Mouse (Mus musculus): ENCODE results near the gene Timm13. TPM values are rescaled to one million over a fixed set of nuclear protein-coding genes. Genes with fewer than 3 reads are reported as not detected.

The Timm13 gene
- polyA plus RNA-seq, 1 experiment from 2014 or later = 353 TPM

GRCm38 (mm10) chr10:80942919-80943318 lies 42.1 kb upstream of the Timm13 start:
- Histone ChIP-seq H3K9me3 (ENCODE audit: control insufficient read depth, low read length) (no peaks in the 10 kb centered on the region), H3K27me3 (ENCODE audit: control insufficient read depth, insufficient read depth, low read length) (peaks cover 7% of the 10 kb centered on the region), H3K27ac (ENCODE audit: low read depth, low read length) (no peak overlapping the region), H3K4me1 (replicated peaks; ENCODE audit: control insufficient read depth, insufficient read depth, low read length) (peaks cover 5% of the 10 kb centered on the region; the same call in 1 of the 2 replicates), H3K9ac (ENCODE audit: low read depth, low read length) (no peak overlapping the region), H3K4me3 (ENCODE audit: low read depth, low read length) (no peak overlapping the region), H3K4me2 (replicated peaks; ENCODE audit: low read depth, low read length) (no peak overlapping the region), H3K36me3 (ENCODE audit: control insufficient read depth, insufficient read depth, low read length) (no peaks in the 10 kb centered on the region)
- WGBS = 57% methylated on average over 8 of the region's 8 CpGs
- DNase-seq (ENCODE audit: low spot score) (no peak), ATAC-seq (ENCODE audit: low FRiP score) (no peak)

- Histone ChIP-seq H3K27ac (ENCODE audit: low read depth, low read length) (no peak overlapping the region), H3K9ac (ENCODE audit: low read depth, low read length) (no peak overlapping the region), H3K4me3 (ENCODE audit: low read depth, low read length) (no peak overlapping the region), H3K4me1 (replicated peaks; ENCODE audit: control insufficient read depth, insufficient read depth, low read length) (peaks cover 17% of the 10 kb centered on the region), H3K36me3 (ENCODE audit: control insufficient read depth, insufficient read depth, low read length) (no peaks in the 10 kb centered on the region), H3K4me2 (replicated peaks; ENCODE audit: low read depth, low read length) (no peak overlapping the region), H3K9me3 (ENCODE audit: control insufficient read depth, low read length) (no peaks in the 10 kb centered on the region), H3K27me3 (ENCODE audit: control insufficient read depth, insufficient read depth, low read length) (peaks cover 26% of the 10 kb centered on the region)
- WGBS = 73% methylated on average over 2 of the region's 2 CpGs
- ATAC-seq (ENCODE audit: low FRiP score) = no peak
- DNase-seq (ENCODE audit: low spot score) = no peak
Measured at GRCm38 (mm10) chr10:80940988-80941347, 40.2 kb upstream of the Timm13 start.

- ATAC-seq (ENCODE audit: low FRiP score) (no peak), DNase-seq (ENCODE audit: low spot score) (no peak)
- Histone ChIP-seq H3K9ac (ENCODE audit: low read depth, low read length) (no peak overlapping the region), H3K4me3 (ENCODE audit: low read depth, low read length) (no peak overlapping the region; the same call in 1 of the 2 replicates), H3K27ac (ENCODE audit: low read depth, low read length) (no peak overlapping the region), H3K4me2 (replicated peaks; ENCODE audit: low read depth, low read length) (peak overlapping the region; percentile 63; the same call in 1 of the 2 replicates), H3K4me1 (replicated peaks; ENCODE audit: control insufficient read depth, insufficient read depth, low read length) (peaks cover 19% of the 10 kb centered on the region), H3K36me3 (ENCODE audit: control insufficient read depth, insufficient read depth, low read length) (no peaks in the 10 kb centered on the region), H3K9me3 (ENCODE audit: control insufficient read depth, low read length) (no peaks in the 10 kb centered on the region), H3K27me3 (ENCODE audit: control insufficient read depth, insufficient read depth, low read length) (peaks cover 30% of the 10 kb centered on the region)
- WGBS = 56% methylated on average over 8 of the region's 8 CpGs
Measured at GRCm38 (mm10) chr10:80940320-80940987, 39.7 kb upstream of the Timm13 start.

GRCm38 (mm10) chr10:80939671-80940070 lies 38.9 kb upstream of the Timm13 start:
- Histone ChIP-seq H3K27ac (ENCODE audit: low read depth, low read length) (no peak overlapping the region), H3K36me3 (ENCODE audit: control insufficient read depth, insufficient read depth, low read length) (no peaks in the 10 kb centered on the region), H3K4me2 (replicated peaks; ENCODE audit: low read depth, low read length) (peak overlapping the region; percentile 63), H3K4me1 (replicated peaks; ENCODE audit: control insufficient read depth, insufficient read depth, low read length) (peaks cover 19% of the 10 kb centered on the region), H3K4me3 (ENCODE audit: low read depth, low read length) (peak overlapping the region; percentile 31), H3K9me3 (ENCODE audit: control insufficient read depth, low read length) (no peaks in the 10 kb centered on the region), H3K27me3 (ENCODE audit: control insufficient read depth, insufficient read depth, low read length) (peaks cover 36% of the 10 kb centered on the region), H3K9ac (ENCODE audit: low read depth, low read length) (peak overlapping the region; percentile 46; the same call in 1 of the 2 replicates)
- 7% methylated on average over 28 of the region's 28 CpGs for WGBS
- DNase-seq (ENCODE audit: low spot score) (peak; percentile 85), ATAC-seq (ENCODE audit: low FRiP score) (peak; percentile 47)

- Histone ChIP-seq H3K27me3 (ENCODE audit: control insufficient read depth, insufficient read depth, low read length) (peaks cover 43% of the 10 kb centered on the region), H3K9ac (ENCODE audit: low read depth, low read length) (no peak overlapping the region), H3K27ac (ENCODE audit: low read depth, low read length) (no peak overlapping the region), H3K9me3 (ENCODE audit: control insufficient read depth, low read length) (no peaks in the 10 kb centered on the region), H3K4me3 (ENCODE audit: low read depth, low read length) (peak overlapping the region; percentile 31; the same call in 1 of the 2 replicates), H3K4me1 (replicated peaks; ENCODE audit: control insufficient read depth, insufficient read depth, low read length) (peaks cover 19% of the 10 kb centered on the region), H3K36me3 (ENCODE audit: control insufficient read depth, insufficient read depth, low read length) (no peaks in the 10 kb centered on the region), H3K4me2 (replicated peaks; ENCODE audit: low read depth, low read length) (peak overlapping the region; percentile 63)
- 11% methylated on average over 15 of the region's 15 CpGs for WGBS
- peak; percentile 58 for DNase-seq (ENCODE audit: low spot score)
- ATAC-seq (ENCODE audit: low FRiP score) = peak; percentile 63
Measured at GRCm38 (mm10) chr10:80938831-80939550, 38.2 kb upstream of the Timm13 start.

- Histone ChIP-seq H3K27me3 (ENCODE audit: control insufficient read depth, insufficient read depth, low read length) (peaks cover 56% of the 10 kb centered on the region), H3K27ac (ENCODE audit: low read depth, low read length) (no peak overlapping the region), H3K36me3 (ENCODE audit: control insufficient read depth, insufficient read depth, low read length) (no peaks in the 10 kb centered on the region), H3K4me2 (replicated peaks; ENCODE audit: low read depth, low read length) (no peak overlapping the region), H3K4me3 (ENCODE audit: low read depth, low read length) (no peak overlapping the region), H3K9ac (ENCODE audit: low read depth, low read length) (no peak overlapping the region), H3K9me3 (ENCODE audit: control insufficient read depth, low read length) (no peaks in the 10 kb centered on the region), H3K4me1 (replicated peaks; ENCODE audit: control insufficient read depth, insufficient read depth, low read length) (peaks cover 27% of the 10 kb centered on the region)
- 21% methylated on average over 7 of the region's 8 CpGs for WGBS
- DNase-seq (ENCODE audit: low spot score) (no peak), ATAC-seq (ENCODE audit: low FRiP score) (no peak)
Measured at GRCm38 (mm10) chr10:80937646-80938045, 36.9 kb upstream of the Timm13 start.

GRCm38 (mm10) chr10:80936810-80937164 lies 36.0 kb upstream of the Timm13 start:
- DNase-seq (ENCODE audit: low spot score) = no peak
- H3K4me3 ChIP-seq (ENCODE audit: low read depth, low read length) = peak overlapping the region; percentile 20
- H3K27me3 ChIP-seq (ENCODE audit: control insufficient read depth, insufficient read depth, low read length) = peaks cover 65% of the 10 kb centered on the region
- ATAC-seq (ENCODE audit: low FRiP score) = no peak
- peak overlapping the region; percentile 47 for H3K4me2 ChIP-seq (replicated peaks; ENCODE audit: low read depth, low read length)
- H3K9ac ChIP-seq (ENCODE audit: low read depth, low read length) = no peak overlapping the region
- no peaks in the 10 kb centered on the region for H3K36me3 ChIP-seq (ENCODE audit: control insufficient read depth, insufficient read depth, low read length)
- no peaks in the 10 kb centered on the region for H3K9me3 ChIP-seq (ENCODE audit: control insufficient read depth, low read length)
- H3K4me1 ChIP-seq (replicated peaks; ENCODE audit: control insufficient read depth, insufficient read depth, low read length) = peaks cover 32% of the 10 kb centered on the region
- H3K27ac ChIP-seq (ENCODE audit: low read depth, low read length) = no peak overlapping the region
- WGBS = 17% methylated on average over 6 of the region's 6 CpGs

- Histone ChIP-seq H3K9me3 (ENCODE audit: control insufficient read depth, low read length) (no peaks in the 10 kb centered on the region), H3K4me2 (replicated peaks; ENCODE audit: low read depth, low read length) (peak overlapping the region; percentile 47), H3K27ac (ENCODE audit: low read depth, low read length) (no peak overlapping the region), H3K9ac (ENCODE audit: low read depth, low read length) (peak overlapping the region; percentile 8; the same call in 1 of the 2 replicates), H3K4me1 (replicated peaks; ENCODE audit: control insufficient read depth, insufficient read depth, low read length) (peaks cover 35% of the 10 kb centered on the region), H3K4me3 (ENCODE audit: low read depth, low read length) (peak overlapping the region; percentile 20), H3K27me3 (ENCODE audit: control insufficient read depth, insufficient read depth, low read length) (peaks cover 70% of the 10 kb centered on the region), H3K36me3 (ENCODE audit: control insufficient read depth, insufficient read depth, low read length) (no peaks in the 10 kb centered on the region)
- WGBS = under 1% methylated on average over 36 of the region's 37 CpGs
- DNase-seq (ENCODE audit: low spot score) (peak; percentile 66), ATAC-seq (ENCODE audit: low FRiP score) (peak; percentile 17; the same call in 1 of the 2 replicates)
Measured at GRCm38 (mm10) chr10:80936135-80936809, 35.5 kb upstream of the Timm13 start.

Data from hindbrain, embryonic 11.5 days (tissue).